Mouse (Mus musculus) thymus, postnatal 0 days (tissue): ENCODE measurements around the gene Teddm1b. TPM values are rescaled to one million over a fixed set of nuclear protein-coding genes. Genes with fewer than 3 reads are reported as not detected.
"Not testable (repeated sequence)": the region's sequence is repeated elsewhere in the genome, so short reads cannot be mapped to it uniquely, and the experiment has no call there.

Experiments used
- DNase-seq: peaks from one replicate; pipeline ENCODE4 v3.0.0-alpha.2; 2015; ENCODE audit warnings: low spot score
- polyA plus RNA-seq: library from polyadenylated mRNA; unstranded; fragments of >200 nt; fragmentation: Nextera tagmentation; extraction: Ambion mirVana; gene quantifications from 2 replicates; pipeline ENCODE4 v1.2.1, GENCODE M21; 2015

Gene Teddm1b
- polyA plus RNA-seq, result 0.14 and 0.27 TPM in 2 replicates

DNA sequence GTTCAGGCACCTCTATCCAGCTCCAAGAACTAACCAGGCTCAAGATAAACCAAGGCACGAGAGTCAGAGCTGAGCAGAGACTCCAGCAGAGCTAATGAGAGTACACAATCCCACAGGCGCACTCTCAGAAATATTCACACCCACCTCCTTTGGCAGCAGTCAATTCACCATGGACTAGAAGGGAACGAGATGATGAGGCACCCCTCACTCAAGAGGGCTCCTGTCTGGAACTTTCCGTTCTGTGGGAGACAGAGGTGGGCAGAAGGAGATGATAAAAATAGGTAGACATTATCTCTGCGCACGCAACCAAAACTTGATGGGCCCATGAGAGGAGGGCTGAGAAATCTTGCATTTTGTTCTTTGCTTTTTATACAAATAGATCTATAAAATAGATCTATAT is at the start of gene Teddm1b:
Teddm1b (plus strand) TSS at position 301 of the 400 bp plus-strand sequence.
- no peak for DNase-seq

GRCm38 (mm10) chr1:153830746-153831145 is 43.4 kb upstream of the Teddm1b start:
- no peak for DNase-seq

DNA sequence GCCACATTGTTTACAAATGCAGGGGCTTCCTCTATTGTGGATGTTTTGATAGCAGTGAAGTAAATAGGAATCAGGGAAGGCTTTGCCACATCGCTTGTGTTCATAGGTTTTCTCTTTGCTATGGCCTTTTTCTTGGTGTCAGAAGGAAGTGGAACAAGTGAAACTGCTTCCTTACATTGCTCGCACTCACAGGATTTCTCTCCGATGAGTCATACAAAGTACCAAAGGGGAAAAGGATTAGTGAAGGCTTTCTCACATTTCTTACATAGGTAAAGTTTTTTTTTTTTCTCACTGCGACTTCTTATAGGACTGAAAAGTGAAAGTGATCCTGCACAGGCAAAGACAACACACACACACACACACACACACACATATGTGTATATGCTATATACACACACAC is 38.1 kb upstream of the Teddm1b start:
- DNase-seq, result no peak

DNA sequence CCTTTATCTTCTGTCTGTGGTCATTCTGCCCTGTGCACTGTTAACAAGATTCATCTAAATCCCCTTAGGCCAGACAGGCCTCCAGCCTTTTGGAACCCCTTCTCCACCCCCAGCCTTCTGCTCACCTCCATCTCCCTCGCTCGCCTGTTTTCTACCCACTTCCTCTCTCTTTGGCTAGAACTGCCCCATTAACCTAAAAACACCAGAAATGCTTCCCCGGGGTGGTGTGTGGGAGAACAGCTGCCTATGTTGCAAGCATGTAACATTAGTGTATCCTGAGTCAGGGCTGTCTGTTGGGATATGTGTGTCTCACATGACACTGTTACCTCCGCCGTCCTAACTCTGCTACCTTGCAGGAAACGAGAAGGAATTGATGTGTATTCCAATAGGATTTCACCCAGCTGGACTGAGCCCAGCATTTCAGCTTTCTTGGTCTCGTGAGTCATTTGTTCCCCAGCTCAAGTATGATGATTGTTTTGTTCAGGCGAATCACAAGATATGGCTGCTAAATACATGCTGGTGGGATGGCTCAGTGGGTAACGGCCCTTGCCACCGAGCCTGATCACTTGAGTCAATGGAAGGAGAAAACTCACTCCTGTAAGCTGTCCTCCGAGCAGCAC is 31.9 kb upstream of the Teddm1b start:
- peak; percentile 88 for DNase-seq

- DNase-seq, result no peak
These were observed 30.1 kb upstream of the Teddm1b start, which contains the start of gene Rgsl1 for GRCm38 (mm10) chr1:153844042-153844441. Gene Rgsl1 (minus strand): TSS chr1:153844142.

DNA sequence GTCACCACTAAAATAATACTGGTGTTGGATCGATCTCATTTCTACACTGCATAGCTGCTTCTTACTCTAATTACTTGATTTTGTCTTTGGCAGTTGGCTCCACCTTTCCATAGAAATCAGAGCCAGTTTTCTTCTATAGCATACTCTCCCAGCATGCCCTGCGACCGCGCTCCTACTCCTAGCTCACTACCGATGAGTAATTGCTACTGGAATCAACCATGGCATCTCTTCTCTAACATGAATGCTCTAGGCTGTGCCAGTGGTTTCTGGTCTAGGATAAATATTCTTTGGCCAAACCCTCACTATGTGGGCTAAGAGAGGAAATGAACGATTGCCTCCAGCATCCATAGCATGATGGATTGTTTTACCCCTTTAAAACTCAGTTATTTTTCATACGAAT is 27.7 kb upstream of the Teddm1b start:
- no peak for DNase-seq

GRCm38 (mm10) chr1:153846867-153847266 is 27.3 kb upstream of the Teddm1b start:
- peak; percentile 84 for DNase-seq

DNA sequence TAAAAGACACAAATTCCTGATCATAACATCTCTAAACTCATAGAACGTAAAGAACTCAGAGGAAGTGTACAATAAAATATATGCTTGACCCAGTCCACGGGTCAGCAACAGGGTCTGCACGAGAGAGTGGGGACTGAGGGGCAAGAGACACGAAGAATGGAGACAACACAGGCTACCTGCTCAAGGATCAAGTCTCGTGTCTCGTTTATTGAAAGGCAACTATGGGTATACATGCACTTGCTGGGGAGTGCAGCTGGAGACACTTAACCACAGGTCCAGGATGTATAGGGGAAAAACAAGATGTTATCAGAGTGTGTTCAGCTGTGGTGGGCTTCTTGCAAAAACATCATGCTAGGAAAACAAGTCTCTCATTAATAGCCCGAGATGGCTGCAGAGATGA is 21.4 kb upstream of the Teddm1b start:
- peak; percentile 67 for DNase-seq

DNA sequence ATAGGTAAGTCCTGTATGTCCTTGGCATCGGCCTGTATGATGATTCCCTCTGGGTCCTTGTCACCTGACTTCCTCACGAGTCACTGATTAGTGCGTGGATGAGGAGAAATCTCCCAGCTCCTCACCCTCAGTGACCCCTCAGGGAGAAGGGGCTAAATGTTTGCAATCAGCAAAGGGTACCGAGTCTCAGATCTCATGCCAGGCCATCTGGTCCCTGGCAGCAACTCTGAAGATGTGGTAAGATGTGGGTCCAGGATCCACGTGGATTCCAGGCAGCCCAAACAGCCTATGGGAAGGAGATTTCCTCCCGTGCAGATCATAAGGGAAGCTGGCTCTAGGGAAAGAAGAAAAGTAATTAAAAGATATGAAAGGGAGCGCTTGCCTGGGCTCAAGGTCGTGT is 18.2 kb upstream of the Teddm1b start:
- DNase-seq, result no peak

- not testable (repeated sequence) for DNase-seq
These were observed 6.2 kb downstream of the Teddm1b start for GRCm38 (mm10) chr1:153880391-153880790.

DNA sequence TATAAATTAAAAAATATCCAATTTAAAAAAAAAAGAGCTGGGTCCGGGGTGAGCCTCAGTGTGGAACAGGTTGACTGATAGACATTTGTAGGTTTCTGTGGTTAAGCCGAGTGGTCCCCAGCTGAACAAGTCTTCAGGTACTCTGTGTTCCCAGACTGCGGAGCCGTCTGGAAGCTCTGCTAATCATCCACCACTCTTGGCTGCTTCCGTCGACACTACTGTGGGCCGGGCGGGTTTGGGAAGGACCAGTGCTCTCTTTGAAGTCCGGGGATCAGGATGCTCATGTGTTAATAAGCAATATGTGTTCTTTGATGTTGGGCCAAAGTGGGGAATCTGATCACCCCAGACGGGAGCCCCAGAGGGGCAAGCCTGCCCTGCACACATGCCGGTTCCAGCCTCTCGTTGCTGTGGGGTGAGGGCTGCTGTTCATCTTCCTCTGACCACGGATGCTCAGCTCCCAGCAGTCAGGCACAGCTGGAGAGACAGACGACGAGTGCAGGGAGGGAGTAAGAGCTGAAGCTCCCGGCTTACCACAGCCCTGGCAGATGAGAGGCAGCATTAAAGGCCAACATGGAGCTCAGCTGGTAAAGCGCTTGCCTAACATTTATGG is 12.0 kb downstream of the Teddm1b start:
- DNase-seq, result no peak

GRCm38 (mm10) chr1:153890121-153890520 is 16.0 kb downstream of the Teddm1b start:
- DNase-seq, result no peak

- DNase-seq, result no peak
These were observed 17.3 kb downstream of the Teddm1b start, which contains the start of gene Teddm1a for GRCm38 (mm10) chr1:153891442-153891841. Gene Teddm1a (plus strand): TSS chr1:153891742.

DNA sequence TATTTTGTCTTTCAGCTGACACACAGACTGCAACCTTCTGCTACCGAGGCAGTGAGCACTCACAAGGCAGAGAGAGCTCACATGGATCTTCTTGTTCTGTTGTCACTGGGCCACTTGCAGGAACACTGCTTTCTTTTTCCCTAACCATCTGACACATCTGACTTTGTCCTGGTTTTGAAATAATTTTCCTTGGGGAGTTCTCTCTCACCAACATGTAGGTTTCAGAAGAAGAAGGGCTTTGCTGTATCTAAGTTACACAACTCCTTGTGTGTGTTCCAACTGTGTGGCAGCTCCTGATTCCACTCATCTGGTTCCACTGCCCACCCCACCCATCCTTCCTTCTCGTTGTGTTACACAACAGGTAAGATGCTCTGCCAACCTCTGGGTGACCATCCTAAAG is 19.6 kb downstream of the Teddm1b start:
- DNase-seq, result no peak

DNA sequence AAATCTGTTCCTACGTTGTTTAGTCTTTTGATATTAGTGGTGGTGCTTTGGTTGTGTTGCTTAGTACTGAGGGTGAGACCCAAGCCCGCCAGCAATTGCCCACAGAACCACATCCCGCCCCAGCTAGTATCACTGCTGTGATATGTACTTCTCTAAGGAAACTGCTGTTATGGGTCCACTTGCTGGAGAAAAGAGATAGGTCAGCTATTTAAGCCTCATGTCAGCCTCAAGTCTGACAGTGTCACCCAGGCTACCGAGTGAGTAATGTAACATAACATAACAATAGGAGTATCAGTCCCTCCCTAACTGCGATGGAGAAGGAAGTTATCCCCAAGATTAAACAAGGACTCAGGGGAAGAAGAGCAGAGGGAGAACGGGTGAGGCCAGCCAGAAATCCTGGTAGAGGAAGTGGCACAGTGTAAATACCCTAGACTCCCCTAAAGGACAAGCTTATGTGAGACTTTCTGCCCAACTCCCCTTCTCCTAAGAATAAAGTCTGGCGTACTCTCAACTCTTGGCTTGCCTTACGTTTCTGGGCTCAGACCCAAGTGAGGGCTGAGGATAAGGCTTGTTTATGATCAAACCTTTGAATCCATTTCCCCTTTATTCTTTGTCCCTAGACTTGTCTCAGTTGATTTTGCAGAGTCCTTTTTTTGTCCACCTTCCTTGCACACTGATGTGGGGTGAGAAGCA is 20.2 kb downstream of the Teddm1b start:
- no peak for DNase-seq

- peak; percentile 82 for DNase-seq
These were observed 20.8 kb downstream of the Teddm1b start for GRCm38 (mm10) chr1:153894979-153895378.

DNA sequence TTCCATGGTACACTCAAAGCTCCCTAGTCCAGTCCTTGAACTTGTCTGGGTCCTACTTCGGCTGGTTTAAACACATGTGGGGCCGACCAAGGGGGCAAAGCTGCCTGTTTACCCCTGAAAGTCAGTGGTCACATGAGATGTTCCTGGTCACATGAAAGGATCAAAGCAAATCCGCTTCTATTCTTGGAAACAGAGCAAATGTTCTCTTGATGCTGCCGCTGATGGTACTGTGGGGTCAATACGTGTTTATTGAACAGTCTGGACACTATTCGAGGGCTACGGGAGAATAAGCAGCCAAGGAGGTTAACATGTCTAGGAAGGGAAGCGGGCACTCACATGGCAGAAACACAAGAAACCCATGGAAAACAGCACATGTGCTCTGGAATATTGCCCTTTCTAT is 23.1 kb downstream of the Teddm1b start:
- no peak for DNase-seq

GRCm38 (mm10) chr1:153898989-153899730 is 25.0 kb downstream of the Teddm1b start:
- no peak for DNase-seq

GRCm38 (mm10) chr1:153899731-153900380 is 25.7 kb downstream of the Teddm1b start, which contains the start of the genes Glul and Teddm2:
Gene Glul (plus strand): TSS chr1:153899944.
Gene Teddm2 (minus strand): TSS chr1:153900228.
- peak; percentile 96 for DNase-seq

- no peak for DNase-seq
These were observed 26.2 kb downstream of the Teddm1b start for GRCm38 (mm10) chr1:153900381-153900780.
